Mouse (Mus musculus) embryonic facial prominence, embryonic 13.5 days (tissue): Measurements from ENCODE around the gene Mmp17. TPM values are rescaled to one million over a fixed set of nuclear protein-coding genes. Genes with fewer than 3 reads are reported as not detected.

ENCODE experiments used
- ATAC-seq: fragments of 200-750 bp; cut with Nextera tagmentation; 2 replicates; pipeline ENCODE4 v1.8.0; 2017; ENCODE audit warnings: low read depth; ENCODE audit not compliant: insufficient number of reproducible peaks, insufficient read depth, low FRiP score, low TSS enrichment
- H3K27ac ChIP-seq: fragments of 300-500 bp; sonication (generic); 2 replicates; pipeline ENCODE4 v1.5.1; 2015; ENCODE audit warnings: moderate library complexity, mild to moderate bottlenecking, inconsistent platforms
- H3K27me3 ChIP-seq: fragments of 300-500 bp; sonication (generic); 2 replicates; pipeline ENCODE4 v1.6.1; 2015; ENCODE audit warnings: mild to moderate bottlenecking, inconsistent platforms
- H3K36me3 ChIP-seq: fragments of 300-500 bp; sonication (generic); 2 replicates; pipeline ENCODE4 v1.6.1; 2015; ENCODE audit warnings: mild to moderate bottlenecking, inconsistent platforms
- H3K4me1 ChIP-seq: fragments of 300-500 bp; sonication (generic); 2 replicates; pipeline ENCODE4 v1.6.1; 2015; ENCODE audit warnings: inconsistent platforms
- H3K4me2 ChIP-seq: fragments of 300-500 bp; sonication (generic); 2 replicates; pipeline ENCODE4 v1.6.1; 2015; ENCODE audit warnings: moderate library complexity, mild to moderate bottlenecking, inconsistent platforms
- H3K4me3 ChIP-seq: fragments of 300-500 bp; sonication (generic); 2 replicates; pipeline ENCODE4 v1.5.1; 2015; ENCODE audit warnings: mild to moderate bottlenecking, inconsistent platforms
- H3K9ac ChIP-seq: fragments of 300-500 bp; sonication (generic); 2 replicates; pipeline ENCODE4 v1.6.1; 2015; ENCODE audit warnings: mild to moderate bottlenecking, inconsistent platforms
- H3K9me3 ChIP-seq: fragments of 300-500 bp; sonication (generic); 2 replicates; pipeline ENCODE4 v1.6.1; 2016; ENCODE audit warnings: inconsistent platforms
- WGBS: fragments of 180-500 bp; shearing (Covaris S2); methylation state at CpG from one replicate; pipeline ENCODE4 v1.1.7; 2015; ENCODE audit warnings: mixed read lengths; 5-methylcytosine and 5-hydroxymethylcytosine counted together
- polyA plus RNA-seq: library from polyadenylated mRNA; unstranded; fragments of >200 nt; fragmentation: Nextera tagmentation; extraction: Ambion mirVana; gene quantifications from 2 replicates; pipeline ENCODE4 v1.2.1, GENCODE M21; 2015

Gene Mmp17
- polyA plus RNA-seq, 1 experiment from 2014 or later: 3.9 TPM

DNA sequence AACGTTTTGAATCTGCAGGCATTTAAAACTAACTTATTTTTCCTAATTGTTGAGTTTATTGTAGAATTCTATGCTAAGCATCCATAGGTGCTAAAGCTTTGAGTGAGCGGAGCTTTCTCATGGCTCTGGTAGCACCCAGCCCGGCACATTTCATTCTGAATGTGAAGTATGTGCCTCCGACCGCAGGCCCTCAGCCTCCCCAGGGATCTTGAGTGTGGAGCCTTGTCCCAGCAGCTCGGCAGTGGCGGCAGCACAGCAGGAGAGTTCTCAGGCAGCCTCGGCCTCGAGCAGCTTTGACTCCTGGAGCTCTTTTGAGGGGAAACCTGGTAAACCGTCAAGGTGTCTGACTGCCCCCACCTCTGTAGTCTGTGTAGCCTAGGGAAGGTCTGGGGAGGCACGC lies 24.7 kb upstream of the Mmp17 start:
- H3K9ac ChIP-seq: no peak overlapping the region
- 77% methylated on average over 11 of the region's 11 CpGs for WGBS
- H3K27ac ChIP-seq: no peak overlapping the region
- H3K36me3 ChIP-seq: peaks cover 92% of the 10 kb centered on the region
- ATAC-seq: no peak
- no peak overlapping the region for H3K4me2 ChIP-seq
- H3K9me3 ChIP-seq: no peaks in the 10 kb centered on the region
- H3K4me3 ChIP-seq: no peak overlapping the region
- H3K27me3 ChIP-seq: no peaks in the 10 kb centered on the region
- no peaks in the 10 kb centered on the region for H3K4me1 ChIP-seq

DNA sequence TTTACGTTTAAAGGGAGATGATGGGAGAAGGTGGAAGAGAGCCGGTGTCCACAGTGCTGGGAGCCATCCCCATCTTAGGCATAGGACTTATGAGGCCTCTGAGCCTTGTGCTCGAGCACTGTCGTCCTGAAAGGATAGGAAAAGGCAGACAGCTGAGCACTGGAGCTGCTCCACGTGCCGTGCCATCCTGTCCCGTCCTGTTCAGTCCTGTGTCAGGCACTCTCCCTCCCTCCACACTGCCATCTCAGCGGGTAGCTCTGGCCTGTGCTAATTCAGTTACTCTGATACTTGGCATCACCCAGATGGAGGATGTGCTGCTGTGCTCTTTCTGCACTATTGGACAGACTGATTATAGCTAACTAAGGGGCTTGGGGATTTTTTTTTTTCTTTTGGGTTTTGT lies 21.6 kb upstream of the Mmp17 start:
- H3K27me3 ChIP-seq: no peaks in the 10 kb centered on the region
- WGBS: 90% methylated on average over 8 of the region's 8 CpGs

DNA sequence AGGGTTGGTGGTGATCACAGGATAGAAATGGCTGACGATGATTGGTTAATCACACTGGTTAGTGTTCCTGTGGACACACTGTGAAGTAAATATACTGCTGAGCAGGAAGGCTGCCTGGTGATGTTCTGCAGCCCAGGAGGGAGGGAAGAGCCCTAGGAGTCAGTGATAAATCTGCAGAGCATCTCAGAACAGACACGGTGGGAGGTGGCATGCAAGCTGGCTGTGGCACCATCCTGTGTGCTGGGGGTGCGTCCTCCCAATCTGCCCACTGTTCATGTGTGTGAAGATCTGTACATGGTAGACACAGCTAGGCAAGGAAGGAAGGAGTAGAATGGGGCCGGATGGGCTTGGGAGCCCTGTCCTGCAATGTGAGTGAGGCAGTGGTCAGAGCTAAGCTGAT lies 15.4 kb upstream of the Mmp17 start:
- H3K9me3 ChIP-seq: no peaks in the 10 kb centered on the region
- no peak overlapping the region for H3K27ac ChIP-seq
- H3K36me3 ChIP-seq: peaks cover 93% of the 10 kb centered on the region
- no peak for ATAC-seq
- no peak overlapping the region for H3K9ac ChIP-seq
- H3K4me3 ChIP-seq: no peak overlapping the region
- H3K4me2 ChIP-seq: no peak overlapping the region
- H3K27me3 ChIP-seq: no peaks in the 10 kb centered on the region
- WGBS: 97% methylated on average over 4 of the region's 4 CpGs
- H3K4me1 ChIP-seq: no peaks in the 10 kb centered on the region

More for the DNA sequence above, 21.6 kb upstream of the Mmp17 start:
- Histone ChIP-seq H3K27ac (no peak overlapping the region), H3K9me3 (no peaks in the 10 kb centered on the region), H3K9ac (no peak overlapping the region), H3K4me1 (no peaks in the 10 kb centered on the region), H3K4me2 (no peak overlapping the region), H3K36me3 (peaks cover 92% of the 10 kb centered on the region), H3K4me3 (no peak overlapping the region)
- no peak for ATAC-seq

DNA sequence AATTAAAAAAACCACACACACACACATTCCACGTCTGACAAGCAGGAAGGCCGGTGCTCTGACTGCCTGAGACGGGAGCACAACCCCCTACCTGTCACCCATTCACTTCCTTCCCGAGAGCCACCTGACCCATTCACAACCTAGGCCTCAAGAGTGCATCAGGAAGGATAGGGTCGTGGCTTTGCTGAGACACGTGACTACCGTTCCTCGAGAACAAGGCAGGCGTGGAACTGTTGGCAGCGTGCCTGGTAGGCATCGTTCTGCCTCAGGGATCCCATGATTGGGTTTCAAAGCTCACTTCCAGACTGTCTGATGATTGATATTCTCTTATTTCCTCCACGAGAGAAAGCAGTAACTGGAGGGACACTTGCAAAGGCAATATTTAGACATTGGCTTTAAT lies 5.8 kb upstream of the Mmp17 start:
- no peak overlapping the region for H3K9ac ChIP-seq
- no peak for ATAC-seq
- H3K36me3 ChIP-seq: peaks cover under 1% of the 10 kb centered on the region
- H3K27ac ChIP-seq: no peak overlapping the region
- H3K9me3 ChIP-seq: no peaks in the 10 kb centered on the region
- no peak overlapping the region for H3K4me3 ChIP-seq
- H3K4me1 ChIP-seq: peaks cover 5% of the 10 kb centered on the region; the same call in 1 of the 2 replicates
- no peak overlapping the region for H3K4me2 ChIP-seq
- peaks cover 31% of the 10 kb centered on the region for H3K27me3 ChIP-seq
- 36% methylated on average over 12 of the region's 12 CpGs for WGBS

DNA sequence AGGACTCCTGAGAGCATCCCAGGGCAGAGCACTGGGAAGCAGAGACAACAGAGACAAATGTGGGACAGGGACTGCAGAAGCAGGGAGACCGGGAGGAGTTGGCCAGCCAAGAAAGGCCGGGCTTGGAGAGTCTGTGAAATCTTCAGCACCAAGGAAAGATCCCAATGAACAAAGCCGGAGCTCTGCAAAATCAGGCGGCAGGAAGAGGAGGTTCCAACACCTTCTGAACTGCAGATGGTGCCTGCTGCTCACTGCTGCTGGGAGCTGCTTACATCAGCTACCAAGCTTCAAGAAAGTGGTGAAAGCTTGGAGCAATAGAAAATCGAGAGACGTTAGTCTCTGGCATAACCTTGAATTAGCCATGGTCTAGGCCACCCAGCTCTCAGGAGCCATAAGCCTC lies 3.9 kb upstream of the Mmp17 start:
- 14% methylated on average over 6 of the region's 6 CpGs for WGBS
- peaks cover 42% of the 10 kb centered on the region for H3K27me3 ChIP-seq
- no peaks in the 10 kb centered on the region for H3K36me3 ChIP-seq
- ATAC-seq: no peak
- no peak overlapping the region for H3K4me2 ChIP-seq
- no peak overlapping the region for H3K27ac ChIP-seq
- H3K4me3 ChIP-seq: no peak overlapping the region
- peaks cover 14% of the 10 kb centered on the region for H3K4me1 ChIP-seq
- H3K9me3 ChIP-seq: no peaks in the 10 kb centered on the region
- H3K9ac ChIP-seq: no peak overlapping the region

DNA sequence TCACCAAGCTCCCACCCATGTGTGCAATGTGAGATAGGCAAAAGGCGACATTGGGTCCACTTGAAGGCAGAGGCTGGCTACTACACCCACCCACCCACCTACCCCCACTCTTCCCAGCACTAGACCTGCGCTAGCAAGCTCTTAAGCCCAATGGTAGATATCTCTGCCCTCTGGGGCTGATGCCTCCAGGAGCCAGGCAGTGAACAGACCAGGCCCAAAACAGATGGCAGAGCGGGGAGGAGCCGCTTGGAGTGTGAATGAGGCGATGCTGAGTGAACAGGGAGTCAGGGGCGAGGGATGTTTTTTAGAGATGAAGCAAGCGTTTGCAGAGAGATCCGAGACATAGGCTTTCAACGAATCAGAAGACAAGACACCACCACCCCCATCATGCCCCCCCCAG lies 3.4 kb upstream of the Mmp17 start:
- peaks cover 47% of the 10 kb centered on the region for H3K27me3 ChIP-seq
- peaks cover 19% of the 10 kb centered on the region for H3K4me1 ChIP-seq
- 82% methylated on average over 9 of the region's 9 CpGs for WGBS
- no peak overlapping the region for H3K4me3 ChIP-seq
- no peaks in the 10 kb centered on the region for H3K9me3 ChIP-seq
- no peak overlapping the region for H3K4me2 ChIP-seq
- H3K36me3 ChIP-seq: no peaks in the 10 kb centered on the region
- H3K9ac ChIP-seq: no peak overlapping the region
- no peak for ATAC-seq
- no peak overlapping the region for H3K27ac ChIP-seq

DNA sequence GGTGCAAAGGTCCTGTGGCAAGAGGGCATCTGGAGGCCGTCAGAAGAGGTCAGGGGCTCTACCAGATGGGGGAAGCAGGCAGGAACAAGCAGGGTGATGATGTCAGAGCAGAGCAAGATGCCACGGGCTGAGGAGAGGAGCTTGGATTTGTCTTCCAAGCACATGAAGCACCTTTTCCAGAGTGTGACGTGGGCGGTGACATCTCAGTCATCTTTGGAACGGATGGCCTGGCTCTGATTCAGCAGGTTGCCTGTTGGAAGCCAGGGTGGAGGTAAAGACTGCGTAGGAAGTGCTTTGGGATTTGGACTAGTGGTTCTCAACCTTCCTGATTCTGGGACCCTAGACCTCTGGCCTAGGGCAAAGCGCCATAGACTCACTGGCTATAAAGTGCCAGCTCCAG lies 3.0 kb upstream of the Mmp17 start:
- H3K27ac ChIP-seq: no peak overlapping the region
- H3K4me1 ChIP-seq: peaks cover 24% of the 10 kb centered on the region
- no peaks in the 10 kb centered on the region for H3K36me3 ChIP-seq
- H3K9me3 ChIP-seq: no peaks in the 10 kb centered on the region
- WGBS: 76% methylated on average over 7 of the region's 7 CpGs
- no peak overlapping the region for H3K9ac ChIP-seq
- H3K4me3 ChIP-seq: no peak overlapping the region
- H3K4me2 ChIP-seq: no peak overlapping the region
- no peak for ATAC-seq
- H3K27me3 ChIP-seq: peaks cover 52% of the 10 kb centered on the region

DNA sequence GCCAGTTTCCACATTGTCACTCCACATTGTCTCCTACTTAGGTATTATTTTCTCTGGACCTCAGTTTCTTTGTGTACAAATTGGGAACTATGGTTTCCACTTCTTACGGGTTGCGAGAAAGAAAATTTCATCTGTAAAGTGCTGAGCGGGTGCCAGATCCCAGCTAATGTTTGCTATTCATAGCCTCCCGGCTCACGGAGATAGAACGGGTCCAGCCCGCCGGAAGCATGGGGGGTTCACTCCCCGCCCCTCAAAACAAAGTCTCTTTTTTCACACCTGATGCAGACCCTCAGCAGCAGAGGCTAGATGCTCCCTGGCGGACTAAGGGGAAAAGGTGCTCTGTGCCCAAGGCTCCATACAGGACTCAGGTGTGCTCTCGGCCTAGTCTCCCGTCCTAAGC lies 638 bp upstream of the Mmp17 start:
- Histone ChIP-seq H3K27ac (no peak overlapping the region), H3K36me3 (no peaks in the 10 kb centered on the region), H3K4me2 (peak overlapping the region; percentile 100), H3K4me3 (peak overlapping the region; percentile 66), H3K9ac (peak overlapping the region; percentile 74), H3K9me3 (no peaks in the 10 kb centered on the region), H3K27me3 (peaks cover 67% of the 10 kb centered on the region), H3K4me1 (peaks cover 28% of the 10 kb centered on the region)
- 4% methylated on average over 12 of the region's 12 CpGs for WGBS
- ATAC-seq: no peak

DNA sequence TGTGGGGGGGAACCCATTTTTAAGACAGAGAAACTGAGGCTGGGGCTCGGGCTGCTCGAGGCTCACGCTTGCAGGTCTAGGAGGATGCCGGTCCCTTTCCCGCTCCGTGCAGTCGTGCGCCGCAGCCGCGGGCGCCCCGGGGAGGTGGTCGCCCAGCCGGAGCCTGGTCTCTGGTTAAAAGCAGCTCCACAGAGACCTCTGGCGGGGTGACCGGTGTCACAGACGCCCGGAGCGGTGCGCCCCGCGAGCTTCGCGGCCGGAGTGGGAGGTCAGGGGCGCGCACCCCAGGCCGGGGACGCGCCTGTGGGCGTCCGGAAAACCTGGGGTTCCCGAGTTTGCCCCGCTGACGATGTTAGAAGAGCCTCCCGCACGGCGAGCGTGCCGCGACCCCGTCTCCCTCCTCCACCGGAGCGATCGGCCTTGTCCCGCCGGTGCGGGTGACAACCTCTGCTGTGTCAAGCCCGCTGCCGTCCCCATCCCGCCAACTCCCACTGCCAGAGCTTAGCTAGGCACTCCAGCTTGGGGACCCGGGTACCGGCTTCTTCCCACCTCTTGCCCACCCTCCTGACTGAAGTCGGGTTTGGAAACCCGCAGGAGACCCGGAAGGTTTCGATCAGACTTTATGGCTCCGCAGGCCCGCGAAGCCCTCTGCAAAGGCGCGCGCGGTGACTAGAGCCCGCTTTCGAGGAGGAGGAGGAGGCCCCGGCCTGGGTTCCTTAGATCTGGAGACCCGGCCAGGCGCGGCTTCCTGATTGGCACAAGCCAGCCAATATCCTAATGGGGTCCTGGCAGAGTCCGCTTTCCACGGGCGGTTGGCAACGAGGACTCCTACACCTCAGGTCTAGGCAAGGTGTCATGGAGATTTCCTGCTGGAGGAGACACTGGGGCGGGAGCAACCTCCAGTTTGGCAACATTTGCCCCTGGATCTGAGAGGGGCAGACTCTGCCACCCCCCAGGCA lies 893 bp downstream of the Mmp17 start:
- ATAC-seq: no peak; the same call in 1 of the 2 replicates

DNA sequence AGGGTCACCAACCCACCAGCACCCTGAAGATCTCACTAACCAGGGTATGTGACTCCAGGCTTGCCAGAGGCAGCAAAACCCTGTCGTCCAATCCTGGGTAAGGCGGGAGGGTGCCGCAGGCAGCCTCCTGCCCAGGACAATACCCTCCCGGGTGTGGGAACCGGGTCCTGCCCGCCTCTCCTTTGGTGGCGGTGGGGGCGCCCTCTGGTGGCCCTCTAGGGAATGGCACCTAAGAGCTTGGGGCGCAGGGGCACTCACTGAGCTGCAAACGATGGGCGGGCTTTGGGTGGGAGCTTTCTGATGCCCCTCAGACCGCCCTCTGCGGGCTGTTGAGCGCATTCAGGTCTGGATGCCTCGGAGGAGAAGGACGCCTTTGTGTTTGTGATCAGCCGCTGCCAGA lies 2.0 kb downstream of the Mmp17 start:
- Histone ChIP-seq H3K36me3 (no peaks in the 10 kb centered on the region), H3K4me1 (peaks cover 30% of the 10 kb centered on the region), H3K4me2 (peak overlapping the region; percentile 100), H3K9me3 (no peaks in the 10 kb centered on the region), H3K27ac (no peak overlapping the region), H3K27me3 (peaks cover 65% of the 10 kb centered on the region), H3K4me3 (peak overlapping the region; percentile 66), H3K9ac (peak overlapping the region; percentile 53)
- no peak; the same call in 1 of the 2 replicates for ATAC-seq
- under 1% methylated on average over 17 of the region's 17 CpGs for WGBS

More for the DNA sequence above, 893 bp downstream of the Mmp17 start:
- peak overlapping the region; percentile 66 for H3K4me3 ChIP-seq
- peaks cover 26% of the 10 kb centered on the region for H3K4me1 ChIP-seq
- H3K9me3 ChIP-seq: no peaks in the 10 kb centered on the region
- peak overlapping the region; percentile 74 for H3K9ac ChIP-seq
- no peak overlapping the region for H3K27ac ChIP-seq
- H3K4me2 ChIP-seq: peak overlapping the region; percentile 100
- H3K27me3 ChIP-seq: peaks cover 70% of the 10 kb centered on the region
- H3K36me3 ChIP-seq: no peaks in the 10 kb centered on the region
- WGBS: under 1% methylated on average over 76 of the region's 76 CpGs

DNA sequence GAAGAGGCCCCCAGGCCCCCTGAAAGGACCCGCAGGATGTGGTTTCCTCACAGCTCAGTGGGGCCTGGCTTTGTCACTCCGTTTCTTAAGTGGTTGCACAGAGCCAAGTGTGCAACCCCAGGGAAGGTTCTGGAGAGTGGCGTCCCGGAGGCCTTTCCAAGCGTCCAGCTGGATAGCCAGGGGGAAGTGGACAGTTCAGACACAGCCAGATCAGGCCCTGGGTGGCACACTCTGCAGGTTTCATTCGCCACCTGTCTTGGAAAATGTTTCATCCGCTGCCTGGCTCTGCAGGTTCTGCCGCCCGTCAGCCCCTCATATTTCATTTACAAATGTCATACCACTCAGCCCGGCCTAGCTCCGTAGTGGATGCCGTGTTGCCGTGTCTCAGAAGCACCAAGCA lies 2.5 kb downstream of the Mmp17 start:
- Histone ChIP-seq H3K9ac (peak overlapping the region; percentile 53), H3K27ac (no peak overlapping the region), H3K4me3 (peak overlapping the region; percentile 66), H3K9me3 (no peaks in the 10 kb centered on the region), H3K27me3 (peaks cover 65% of the 10 kb centered on the region), H3K4me1 (peaks cover 30% of the 10 kb centered on the region), H3K4me2 (peak overlapping the region; percentile 100), H3K36me3 (no peaks in the 10 kb centered on the region)
- 47% methylated on average over 13 of the region's 13 CpGs for WGBS
- ATAC-seq: no peak

DNA sequence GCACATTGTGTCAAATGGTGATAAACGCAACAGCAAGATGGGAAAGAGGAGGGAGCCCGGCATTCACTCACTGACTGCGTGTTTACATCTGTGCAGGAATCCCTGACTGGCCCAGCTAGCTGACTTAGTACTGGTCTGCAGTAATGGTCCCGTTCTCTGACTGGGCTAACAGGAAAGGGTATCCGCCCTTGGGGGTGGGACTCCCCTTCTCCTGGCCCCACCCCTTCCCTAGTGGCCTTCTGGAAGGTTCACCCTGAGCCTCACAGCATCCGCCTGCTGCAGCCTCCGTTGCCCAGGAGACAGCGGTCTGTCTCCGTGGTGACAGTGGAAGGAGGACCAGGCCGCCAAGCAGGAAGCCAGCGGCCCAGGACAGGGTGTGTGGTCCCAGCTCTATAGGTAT lies 6.9 kb downstream of the Mmp17 start:
- WGBS: 11% methylated on average over 11 of the region's 11 CpGs

More for the DNA sequence above, 6.9 kb downstream of the Mmp17 start:
- ATAC-seq: no peak
- no peak overlapping the region for H3K27ac ChIP-seq
- no peak overlapping the region for H3K4me3 ChIP-seq
- no peak overlapping the region for H3K4me2 ChIP-seq
- H3K9ac ChIP-seq: no peak overlapping the region
- H3K36me3 ChIP-seq: no peaks in the 10 kb centered on the region
- H3K9me3 ChIP-seq: no peaks in the 10 kb centered on the region
- H3K4me1 ChIP-seq: peaks cover 17% of the 10 kb centered on the region
- H3K27me3 ChIP-seq: peaks cover 31% of the 10 kb centered on the region
